Mouse (Mus musculus): ENCODE measurements around the gene Rnf146. TPM values are rescaled to one million over a fixed set of nuclear protein-coding genes. Genes with fewer than 3 reads are reported as not detected.

Rnf146 gene
- polyA plus RNA-seq (2012; ENCODE audit: low replicate concordance), result 2.2 and 2.4 TPM in 2 replicates

GRCm38 (mm10) chr10:29362197-29362900 is at the start of gene Rnf146:
Gene Rnf146, minus strand, starts transcription at chr10:29362442.

GRCm38 (mm10) chr10:29313064-29313638 is 49.1 kb downstream of the Rnf146 start, which contains the start of gene Echdc1:
Gene Echdc1, plus strand, starts transcription at chr10:29313166.

Other genes with a start within 250 kb of the Rnf146 start
- 0.06 TPM in 1 of 2 replicates, not detected in the other for gene Soga3, start 218.6 kb downstream of the Rnf146 start, polyA plus RNA-seq (2012; ENCODE audit: low replicate concordance)
- gene Gm49353, start 163.5 kb downstream of the Rnf146 start, polyA plus RNA-seq (2012; ENCODE audit: low replicate concordance), result not detected in 2 replicates
- gene 9330159F19Rik, start 150.8 kb downstream of the Rnf146 start, polyA plus RNA-seq (2012; ENCODE audit: low replicate concordance), result not detected in 2 replicates
- 0.42 and 1.2 TPM in 2 replicates for gene Echdc1, start 49.3 kb downstream of the Rnf146 start, polyA plus RNA-seq (2012; ENCODE audit: low replicate concordance)
- gene Rspo3, start 173.4 kb upstream of the Rnf146 start, polyA plus RNA-seq (2012; ENCODE audit: low replicate concordance), result not detected in 2 replicates